ENCODE assay signal across 10 mouse cellular contexts in the genomic region with DNA sequence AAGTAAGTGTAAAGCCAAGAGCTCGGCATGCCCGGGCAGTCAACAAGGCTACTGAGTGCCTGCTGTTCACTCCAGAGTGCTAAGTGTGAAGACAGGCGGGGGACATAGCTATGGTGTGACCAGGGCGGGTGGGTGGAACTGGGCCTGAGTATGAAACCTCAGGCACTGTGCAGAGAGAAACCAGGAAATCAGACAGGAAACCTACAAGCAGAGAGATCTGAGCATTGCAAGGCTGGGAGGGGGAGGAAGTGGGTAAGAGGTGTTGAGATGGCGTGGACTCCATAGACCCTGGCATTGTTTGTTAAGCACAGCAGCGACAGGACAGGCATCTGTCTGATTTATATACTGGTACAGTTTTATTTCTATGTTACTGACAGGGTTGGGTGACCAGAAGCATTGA. TPM values are rescaled to one million over a fixed set of nuclear protein-coding genes. Genes with fewer than 3 reads are reported as not detected.
A peak's percentile ranks its signal among the peaks of the same experiment; 100 is the strongest.
DNase-seq lines count a peak whose midpoint lies in the region; ATAC-seq and TF ChIP-seq lines count a peak whose summit lies in the region.
"Had no signal": no experiment of that assay in that cellular context is flagged by ENCODE, and none has a peak within 500 bp of the region (broad histone marks: within the 10 kb centered on the region; RNA-seq: fewer than 3 reads in every experiment).

No protein-coding gene starts in this region.

- WGBS in liver, embryonic 13.5 days (ENCODE audit: insufficient replicate concordance), result 35% methylated on average over 6 of the region's 6 CpGs
- WGBS in intestine, embryonic 16.5 days, result 67% methylated on average over 6 of the region's 6 CpGs
- 4% methylated on average over 6 of the region's 6 CpGs for WGBS in thymus, adult 2 months
- 81% methylated on average over 6 of the region's 6 CpGs for WGBS in hindbrain, embryonic 12.5 days
- 90% methylated on average over 6 of the region's 6 CpGs for WGBS in midbrain, embryonic 10.5 days

- H3K9me3 ChIP-seq in liver, embryonic 13.5 days (replicated peaks), result no peaks in the 10 kb centered on the region
- H3K9me3 ChIP-seq in intestine, embryonic 16.5 days (ENCODE audit: control insufficient read depth, low read length), result no peaks in the 10 kb centered on the region
- no peaks in the 10 kb centered on the region for H3K9me3 ChIP-seq in hindbrain, embryonic 12.5 days (replicated peaks)
- H3K9me3 ChIP-seq in midbrain, embryonic 10.5 days (replicated peaks), result no peaks in the 10 kb centered on the region
- H3K9me3 ChIP-seq: embryonic facial prominence, embryonic 13.5 days had no signal

- H3K4me1 ChIP-seq in liver, embryonic 13.5 days (replicated peaks), result no peaks in the 10 kb centered on the region; the same call in none of the 2 replicates
- no peaks in the 10 kb centered on the region for H3K4me1 ChIP-seq in intestine, embryonic 16.5 days (ENCODE audit: control insufficient read depth, insufficient read depth, low read length)
- H3K4me1 ChIP-seq in thymus, adult 2 months (replicated peaks; ENCODE audit: control insufficient read depth, insufficient read depth, low read length), result peaks cover 14% of the 10 kb centered on the region
- H3K4me1 ChIP-seq in hindbrain, embryonic 12.5 days, result no peaks in the 10 kb centered on the region
- peaks cover 12% of the 10 kb centered on the region; the same call in 1 of the 2 replicates for H3K4me1 ChIP-seq in midbrain, embryonic 10.5 days

- peak; percentile 15 for DNase-seq in adrenal gland, postnatal 14 days
- DNase-seq in adrenal gland, postnatal 4 days (ENCODE audit: low spot score in 2 of 2), result no peak
- DNase-seq in liver, embryonic 13.5 days, result no peak
- DNase-seq in liver, result no peak
- DNase-seq in thymus, adult 2 months, result peak; percentile 24
- DNase-seq in midbrain, embryonic 10.5 days (ENCODE audit: low spot score), result no peak
- DNase-seq: spleen, adult 18-20 months had no signal

- H3K27me3 ChIP-seq in liver, embryonic 13.5 days, result no peaks in the 10 kb centered on the region
- no peaks in the 10 kb centered on the region for H3K27me3 ChIP-seq in intestine, embryonic 16.5 days (replicated peaks; ENCODE audit: control insufficient read depth, insufficient read depth, low read length)
- no peaks in the 10 kb centered on the region for H3K27me3 ChIP-seq in thymus, adult 2 months (ENCODE audit: control insufficient read depth, insufficient read depth, low read length)
- H3K27me3 ChIP-seq in hindbrain, embryonic 12.5 days, result no peaks in the 10 kb centered on the region
- H3K27me3 ChIP-seq in midbrain, embryonic 10.5 days (ENCODE audit: low read depth, poor library complexity, severe bottlenecking), result no peaks in the 10 kb centered on the region
- H3K27me3 ChIP-seq: embryonic facial prominence, embryonic 13.5 days had no signal

- TF ChIP-seq CTCF in thymus, adult 2 months (IDR thresholded peaks at IDR 0.05; ENCODE audit: borderline replicate concordance, control insufficient read depth, extremely low read depth, insufficient read depth, low read length, poor library complexity), result no peak

- no peak overlapping the region for H3K4me2 ChIP-seq in liver, embryonic 13.5 days
- H3K4me2 ChIP-seq in intestine, embryonic 16.5 days (ENCODE audit: low read depth, low read length), result no peak overlapping the region
- H3K4me2 ChIP-seq in hindbrain, embryonic 12.5 days (replicated peaks), result no peak overlapping the region
- H3K4me2 ChIP-seq: embryonic facial prominence, embryonic 13.5 days had no signal

- ATAC-seq in liver, embryonic 13.5 days (ENCODE audit: low read depth), result peak; percentile 39; the same call in 1 of the 2 replicates
- ATAC-seq in intestine, embryonic 16.5 days, result 0 out of 2 replicates have a peak, but pooled peaks have one; percentile 27
- ATAC-seq in hindbrain, embryonic 12.5 days (ENCODE audit: low FRiP score), result no peak

- no peak overlapping the region for H3K27ac ChIP-seq in liver, embryonic 13.5 days
- H3K27ac ChIP-seq in intestine, embryonic 16.5 days (ENCODE audit: low read length), result no peak overlapping the region
- peak overlapping the region; percentile 61; the same call in 1 of the 2 replicates for H3K27ac ChIP-seq in thymus, adult 2 months (ENCODE audit: control insufficient read depth, insufficient read depth, low read length)
- H3K27ac ChIP-seq in hindbrain, embryonic 12.5 days, result no peak overlapping the region
- no peak overlapping the region for H3K27ac ChIP-seq in midbrain, embryonic 10.5 days (replicated peaks)

- H3K4me3 ChIP-seq in liver, embryonic 13.5 days (replicated peaks), result no peak overlapping the region
- H3K4me3 ChIP-seq in intestine, embryonic 16.5 days (ENCODE audit: low read length), result no peak overlapping the region
- no peak overlapping the region for H3K4me3 ChIP-seq in thymus, adult 2 months (ENCODE audit: control insufficient read depth, insufficient read depth, low read length)
- no peak overlapping the region for H3K4me3 ChIP-seq in hindbrain, embryonic 12.5 days
- no peak overlapping the region for H3K4me3 ChIP-seq in midbrain, embryonic 10.5 days
- H3K4me3 ChIP-seq: embryonic facial prominence, embryonic 13.5 days had no signal

- H3K36me3 ChIP-seq in liver, embryonic 13.5 days, result no peaks in the 10 kb centered on the region
- no peaks in the 10 kb centered on the region for H3K36me3 ChIP-seq in intestine, embryonic 16.5 days (ENCODE audit: control insufficient read depth, insufficient read depth, low read length)
- no peaks in the 10 kb centered on the region for H3K36me3 ChIP-seq in thymus, adult 2 months (ENCODE audit: control insufficient read depth, insufficient read depth, low read length)
- H3K36me3 ChIP-seq in hindbrain, embryonic 12.5 days, result no peaks in the 10 kb centered on the region
- no peaks in the 10 kb centered on the region for H3K36me3 ChIP-seq in midbrain, embryonic 10.5 days
- H3K36me3 ChIP-seq: embryonic facial prominence, embryonic 13.5 days had no signal

- H3K9ac ChIP-seq in liver, embryonic 13.5 days, result no peak overlapping the region
- no peak overlapping the region for H3K9ac ChIP-seq in intestine, embryonic 16.5 days (ENCODE audit: low read depth, low read length)
- H3K9ac ChIP-seq in hindbrain, embryonic 12.5 days, result no peak overlapping the region
- H3K9ac ChIP-seq: embryonic facial prominence, embryonic 13.5 days had no signal

- TF ChIP-seq POLR2A in thymus, adult 2 months (IDR thresholded peaks at IDR 0.05; ENCODE audit: control insufficient read depth, extremely low read depth, insufficient read depth, low read length, poor library complexity), result no peak

RNA-seq across cellular contexts. Expression of a gene that starts 18.4 kb away (rescaled TPM):
- 19.8 and 26.9 TPM in 2 replicates for total RNA-seq in adrenal gland, postnatal 14 days (2021)
- total RNA-seq in adrenal gland, postnatal 4 days (2021), result 10 to 100 TPM; 17.5 to 18.5 TPM
- 46.4 and 52.5 TPM in 2 replicates for polyA plus RNA-seq in liver, embryonic 13.5 days (2015; fragmentation: Nextera tagmentation; extraction: Ambion mirVana)
- polyA plus RNA-seq in intestine, embryonic 16.5 days (2015; fragmentation: Nextera tagmentation; extraction: Ambion mirVana), result 108 and 129 TPM in 2 replicates
- polyA plus RNA-seq in thymus, adult 2 months (2012; rRNA removed), result 15.7 and 18.5 TPM in 2 replicates
- 7.5 and 8.7 TPM in 2 replicates for polyA plus RNA-seq in hindbrain, embryonic 12.5 days (2016; fragmentation: Nextera tagmentation; extraction: Ambion mirVana)
- 6.6 and 7.4 TPM in 2 replicates for polyA plus RNA-seq in midbrain, embryonic 10.5 days (2016; fragmentation: Nextera tagmentation; extraction: Ambion mirVana)

RNA-seq across cellular contexts. Expression of a gene that starts 48.8 kb away (rescaled TPM):
- 11.2 and 14.4 TPM in 2 replicates for total RNA-seq in adrenal gland, postnatal 14 days (2021)
- 10 to 100 TPM; 15.5 to 19.7 TPM for total RNA-seq in adrenal gland, postnatal 4 days (2021)
- polyA plus RNA-seq in liver, embryonic 13.5 days (2015; fragmentation: Nextera tagmentation; extraction: Ambion mirVana), result not detected in 2 replicates
- 0.51 and 0.88 TPM in 2 replicates for polyA plus RNA-seq in intestine, embryonic 16.5 days (2015; fragmentation: Nextera tagmentation; extraction: Ambion mirVana)
- polyA plus RNA-seq in thymus, adult 2 months (2012; rRNA removed), result 0.96 TPM in 2 replicates
- polyA plus RNA-seq in hindbrain, embryonic 12.5 days (2016; fragmentation: Nextera tagmentation; extraction: Ambion mirVana), result 0.78 and 1.0 TPM in 2 replicates
- polyA plus RNA-seq in midbrain, embryonic 10.5 days (2016; fragmentation: Nextera tagmentation; extraction: Ambion mirVana), result 0.26 and 0.79 TPM in 2 replicates
- polyA plus RNA-seq: embryonic facial prominence, embryonic 13.5 days had no signal

RNA-seq across cellular contexts. Expression of a gene that starts 58.4 kb away (rescaled TPM):
- 0.30 TPM in 1 of 2 replicates, not detected in the other for total RNA-seq in adrenal gland, postnatal 14 days (2021)
- under 1 TPM; 0.56 to 0.62 TPM for total RNA-seq in adrenal gland, postnatal 4 days (2021)
- not detected in 2 replicates for polyA plus RNA-seq in liver, embryonic 13.5 days (2015; fragmentation: Nextera tagmentation; extraction: Ambion mirVana)
- not detected in 2 replicates for polyA plus RNA-seq in intestine, embryonic 16.5 days (2015; fragmentation: Nextera tagmentation; extraction: Ambion mirVana)
- polyA plus RNA-seq in thymus, adult 2 months (2012; rRNA removed), result not detected in 2 replicates
- polyA plus RNA-seq in hindbrain, embryonic 12.5 days (2016; fragmentation: Nextera tagmentation; extraction: Ambion mirVana), result 0.23 and 0.56 TPM in 2 replicates
- 0.06 and 0.14 TPM in 2 replicates for polyA plus RNA-seq in midbrain, embryonic 10.5 days (2016; fragmentation: Nextera tagmentation; extraction: Ambion mirVana)
- polyA plus RNA-seq: embryonic facial prominence, embryonic 13.5 days had no signal

Comparison
In these comparisons a context has a peak if more than half of its experiments do, and no peak if none do; other contexts are left out.
1. DNase-seq: peak in adrenal gland, postnatal 14 days (single experiment) and thymus, adult 2 months (single experiment); none in adrenal gland, postnatal 4 days (0 of 2), liver, embryonic 13.5 days (single experiment), liver (single experiment) and midbrain, embryonic 10.5 days (single experiment).